Mouse (Mus musculus) embryo, embryonic 10.5 days (tissue): ENCODE results near the gene Rtn4rl1.

Experiments used
- DNase-seq: peaks from one replicate; pipeline ENCODE4 v3.0.0-alpha.2; 2015; ENCODE audit warnings: low spot score

The Rtn4rl1 gene

GRCm38 (mm10) chr11:75213372-75214080, 19.9 kb downstream of the Rtn4rl1 start:
- DNase-seq = peak; percentile 66

- DNase-seq = no peak
Observed at GRCm38 (mm10) chr11:75214081-75214950, 20.7 kb downstream of the Rtn4rl1 start.

GRCm38 (mm10) chr11:75220115-75220514, 26.5 kb downstream of the Rtn4rl1 start:
- DNase-seq = no peak

- no peak for DNase-seq
Observed at GRCm38 (mm10) chr11:75220517-75221145, 27.0 kb downstream of the Rtn4rl1 start.

GRCm38 (mm10) chr11:75224062-75224461, 30.5 kb downstream of the Rtn4rl1 start:
- DNase-seq = no peak

- no peak for DNase-seq
Observed at GRCm38 (mm10) chr11:75224835-75225234, 31.3 kb downstream of the Rtn4rl1 start.

GRCm38 (mm10) chr11:75227632-75228031, 34.0 kb downstream of the Rtn4rl1 start:
- no peak for DNase-seq

- DNase-seq = no peak
Observed at GRCm38 (mm10) chr11:75229289-75229688, 35.7 kb downstream of the Rtn4rl1 start.

- DNase-seq = no peak
Observed at GRCm38 (mm10) chr11:75230272-75230760, 36.7 kb downstream of the Rtn4rl1 start.

GRCm38 (mm10) chr11:75231756-75232155, 38.2 kb downstream of the Rtn4rl1 start:
- DNase-seq = peak; percentile 84

GRCm38 (mm10) chr11:75232434-75232833, 38.9 kb downstream of the Rtn4rl1 start:
- no peak for DNase-seq

GRCm38 (mm10) chr11:75234745-75235144, 41.2 kb downstream of the Rtn4rl1 start:
- no peak for DNase-seq

GRCm38 (mm10) chr11:75240158-75240934, 46.8 kb downstream of the Rtn4rl1 start:
- DNase-seq = no peak

- DNase-seq = no peak
Observed at GRCm38 (mm10) chr11:75242710-75243255, 49.2 kb downstream of the Rtn4rl1 start.

- no peak for DNase-seq
Observed at GRCm38 (mm10) chr11:75244368-75245275, 51.0 kb downstream of the Rtn4rl1 start.

- DNase-seq = peak; percentile 32
Observed at GRCm38 (mm10) chr11:75245372-75246330, 52.1 kb downstream of the Rtn4rl1 start.

GRCm38 (mm10) chr11:75246589-75246988, 53.0 kb downstream of the Rtn4rl1 start:
- no peak for DNase-seq

GRCm38 (mm10) chr11:75247137-75247730, 53.7 kb downstream of the Rtn4rl1 start:
- DNase-seq = no peak

GRCm38 (mm10) chr11:75249588-75249987, 56.0 kb downstream of the Rtn4rl1 start:
- no peak for DNase-seq
